Mouse (Mus musculus): ENCODE measurements at regions not wholly inside any gene's neighbourhood (a gene's known extent, or its start where the extent isn't known, plus 50 kb on each side); places are given as distances from the start of the nearest gene placed in this dataset.

GRCm38 (mm10) chr4:64622771-64623170 lies 501.2 kb upstream of the Pappa start:
- DNase-seq = no peak

GRCm38 (mm10) chr4:64632189-64632588 lies 491.8 kb upstream of the Pappa start:
- peak; percentile 85 for DNase-seq

GRCm38 (mm10) chr4:64635256-64635962 lies 488.6 kb upstream of the Pappa start:
- DNase-seq = no peak

- peak; percentile 45 for DNase-seq
These were observed 483.9 kb upstream of the Pappa start for GRCm38 (mm10) chr4:64640056-64640455.

- DNase-seq = no peak
These were observed 483.0 kb upstream of the Pappa start for GRCm38 (mm10) chr4:64640976-64641375.

- no peak for DNase-seq
These were observed 478.8 kb upstream of the Pappa start for GRCm38 (mm10) chr4:64645141-64645540.

- no peak for DNase-seq
These were observed 469.8 kb upstream of the Pappa start for GRCm38 (mm10) chr4:64654157-64654556.

- DNase-seq = no peak
These were observed 468.4 kb upstream of the Pappa start for GRCm38 (mm10) chr4:64655534-64655933.

- no peak for DNase-seq
These were observed 460.3 kb upstream of the Pappa start for GRCm38 (mm10) chr4:64663722-64664121.

GRCm38 (mm10) chr4:64667998-64668397 lies 456.0 kb upstream of the Pappa start:
- DNase-seq = no peak

- DNase-seq = no peak
These were observed 454.3 kb upstream of the Pappa start for GRCm38 (mm10) chr4:64669722-64670121.

- DNase-seq = no peak
These were observed 447.5 kb upstream of the Pappa start for GRCm38 (mm10) chr4:64676438-64676837.

- DNase-seq = no peak
These were observed 447.1 kb upstream of the Pappa start for GRCm38 (mm10) chr4:64676881-64677280.

GRCm38 (mm10) chr4:64684654-64685053 lies 439.3 kb upstream of the Pappa start:
- DNase-seq = no peak

GRCm38 (mm10) chr4:64696134-64696533 lies 427.8 kb upstream of the Pappa start:
- DNase-seq = no peak

GRCm38 (mm10) chr4:64723296-64723695 lies 400.7 kb upstream of the Pappa start:
- DNase-seq = no peak

- no peak for DNase-seq
These were observed 399.1 kb upstream of the Pappa start for GRCm38 (mm10) chr4:64724851-64725250.

GRCm38 (mm10) chr4:64755986-64756385 lies 368.0 kb upstream of the Pappa start:
- DNase-seq = no peak

- DNase-seq = no peak
These were observed 355.4 kb upstream of the Pappa start for GRCm38 (mm10) chr4:64768610-64769009.

- DNase-seq = peak; percentile 77
These were observed 320.1 kb upstream of the Pappa start for GRCm38 (mm10) chr4:64803886-64804285.

- DNase-seq = no peak
These were observed 319.0 kb upstream of the Pappa start for GRCm38 (mm10) chr4:64804996-64805395.

- no peak for DNase-seq
These were observed 316.8 kb upstream of the Pappa start for GRCm38 (mm10) chr4:64807148-64807547.

- DNase-seq = no peak
These were observed 312.0 kb upstream of the Pappa start for GRCm38 (mm10) chr4:64811974-64812373.

GRCm38 (mm10) chr4:64812812-64813211 lies 311.2 kb upstream of the Pappa start:
- no peak for DNase-seq

- no peak for DNase-seq
These were observed 291.1 kb upstream of the Pappa start for GRCm38 (mm10) chr4:64832882-64833281.

Measured in cerebellum, adult 11-12 months (tissue).